Mouse (Mus musculus): ENCODE measurements around the gene Osbpl8.

DNA sequence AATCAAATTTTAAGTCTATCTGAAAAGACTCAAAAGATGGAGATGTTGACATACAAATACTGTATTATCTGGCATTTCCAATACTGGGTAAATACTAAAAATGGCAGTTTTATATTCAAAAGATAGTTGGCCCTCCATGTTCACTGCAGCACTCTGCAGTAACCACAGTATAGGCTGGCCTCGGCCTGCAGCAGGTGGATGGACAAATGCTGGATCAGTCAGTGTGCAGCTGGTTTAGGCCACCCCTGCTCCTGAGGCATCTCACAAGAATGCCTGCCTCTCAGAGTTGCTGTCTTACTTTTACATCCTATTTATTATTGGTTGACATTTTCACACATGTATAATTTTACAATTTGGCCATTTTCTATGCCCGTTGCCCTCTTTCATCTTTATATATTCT is 111.3 kb downstream of the Osbpl8 start:
- TF ChIP-seq POLR2A (IDR thresholded peaks at IDR 0.05; ENCODE audit: low read depth, low read length) (no peak), MAZ (IDR thresholded peaks at IDR 0.05; ENCODE audit: low read depth, low read length) (no peak), EP300 (IDR thresholded peaks at IDR 0.05; ENCODE audit: low read length) (no peak), IRF4 (IDR thresholded peaks at IDR 0.05; ENCODE audit: low read depth, low read length) (no peak), MAX (IDR thresholded peaks at IDR 0.05; ENCODE audit: low read length) (no peak), ZNF384 (IDR thresholded peaks at IDR 0.05; ENCODE audit: low read depth, low read length) (no peak), NRF1 (IDR thresholded peaks at IDR 0.05; ENCODE audit: low read depth, low read length) (no peak), NELFE (IDR thresholded peaks at IDR 0.05; ENCODE audit: low read depth, low read length) (no peak)

Measured in CH12.LX (cell line).